Mouse (Mus musculus): Measurements from ENCODE around the gene Atpaf2.

DNA sequence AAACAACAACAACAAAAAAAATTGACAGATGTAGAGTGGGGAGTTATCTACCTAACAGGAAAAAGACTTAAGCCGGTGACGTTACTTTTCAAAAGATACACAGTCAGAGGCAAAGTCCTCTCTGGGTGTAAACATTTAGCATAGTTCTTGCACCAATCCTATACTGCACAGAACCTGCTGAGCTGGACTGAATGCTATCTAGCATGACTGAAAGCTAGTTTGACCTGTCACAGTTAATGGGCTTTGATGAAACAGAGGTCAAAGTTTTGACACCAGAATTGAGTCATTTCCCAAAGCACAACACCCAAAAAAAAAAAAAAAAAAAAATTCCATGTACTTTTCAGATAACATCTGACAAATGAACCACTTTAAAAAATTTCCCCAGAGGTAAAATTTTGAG, 62.3 kb downstream of the Atpaf2 start:
- no peak for TF ChIP-seq CTCF (IDR thresholded peaks at IDR 0.05; ENCODE audit: low read depth)
- TF ChIP-seq EP300 (IDR thresholded peaks at IDR 0.05; ENCODE audit: low read depth): no peak; the same call in 1 of the 2 replicates
